Mouse (Mus musculus): ENCODE data around the gene Siah1a.

Gene Siah1a

DNA sequence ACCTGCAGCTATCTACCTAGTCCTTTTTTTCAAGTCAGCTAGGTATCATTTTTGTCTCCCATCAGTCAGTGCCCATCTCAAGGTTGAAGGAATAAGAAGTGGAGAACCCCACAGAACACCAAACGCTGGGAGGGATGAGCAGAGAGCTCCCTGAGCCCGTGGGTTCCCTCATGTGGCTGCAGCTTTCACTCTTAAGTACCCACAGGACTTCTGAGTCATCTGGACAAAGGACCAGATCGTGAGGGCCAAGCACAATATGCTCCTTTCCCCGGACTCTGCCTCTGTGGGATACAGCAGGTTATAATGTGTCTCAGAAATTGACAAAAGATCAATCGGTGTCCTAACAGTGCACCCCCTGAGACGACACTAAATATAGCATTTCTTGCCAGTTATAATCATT is 18.8 kb downstream of the Siah1a start:
- Histone ChIP-seq H3K36me3 (ENCODE audit: insufficient read depth, low read length) (peaks cover 30% of the 10 kb centered on the region), H3K4me1 (replicated peaks; ENCODE audit: low read depth, low read length) (peaks cover 54% of the 10 kb centered on the region), H3K9me3 (ENCODE audit: low read length) (no peaks in the 10 kb centered on the region), H3K4me3 (replicated peaks; ENCODE audit: low read length) (no peak overlapping the region), H3K27me3 (ENCODE audit: insufficient read depth, low read length) (no peaks in the 10 kb centered on the region)
- no peak for TF ChIP-seq POU5F1 (IDR thresholded peaks at IDR 0.05; ENCODE audit: borderline replicate concordance, low read length)
- no peak for TF ChIP-seq CTCF (conservative IDR thresholded peaks at IDR 0.05; ENCODE audit: low read length)
- no peak for TF ChIP-seq NANOG (IDR thresholded peaks at IDR 0.05; ENCODE audit: borderline replicate concordance, low read length)

DNA sequence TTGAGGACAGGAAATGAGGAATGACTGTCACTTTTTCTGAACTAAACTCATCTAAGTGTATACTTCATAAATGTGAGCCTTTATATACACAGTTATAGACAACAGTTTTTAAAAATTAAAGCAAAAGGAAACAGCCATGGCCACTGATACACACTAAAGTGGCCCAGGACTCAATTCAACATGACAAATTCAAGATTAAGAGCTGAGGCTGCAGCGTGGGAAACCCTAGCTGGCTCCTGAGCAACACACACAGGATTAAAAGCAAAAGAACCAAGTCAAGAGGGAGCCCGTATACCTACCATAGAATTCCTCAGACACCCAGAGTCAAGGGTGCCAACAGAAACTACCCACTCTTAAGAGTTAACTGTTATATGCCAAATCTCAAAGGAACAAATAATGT is 24.2 kb downstream of the Siah1a start:
- Histone ChIP-seq H3K27me3 (ENCODE audit: insufficient read depth, low read length) (no peaks in the 10 kb centered on the region), H3K9me3 (ENCODE audit: low read length) (no peaks in the 10 kb centered on the region), H3K4me1 (replicated peaks; ENCODE audit: low read depth, low read length) (peaks cover 26% of the 10 kb centered on the region), H3K4me3 (replicated peaks; ENCODE audit: low read length) (no peak overlapping the region), H3K36me3 (ENCODE audit: insufficient read depth, low read length) (peaks cover 47% of the 10 kb centered on the region)
- TF ChIP-seq NANOG (IDR thresholded peaks at IDR 0.05; ENCODE audit: borderline replicate concordance, low read length) = no peak
- TF ChIP-seq POU5F1 (IDR thresholded peaks at IDR 0.05; ENCODE audit: borderline replicate concordance, low read length) = no peak
- TF ChIP-seq CTCF (conservative IDR thresholded peaks at IDR 0.05; ENCODE audit: low read length) = no peak

DNA sequence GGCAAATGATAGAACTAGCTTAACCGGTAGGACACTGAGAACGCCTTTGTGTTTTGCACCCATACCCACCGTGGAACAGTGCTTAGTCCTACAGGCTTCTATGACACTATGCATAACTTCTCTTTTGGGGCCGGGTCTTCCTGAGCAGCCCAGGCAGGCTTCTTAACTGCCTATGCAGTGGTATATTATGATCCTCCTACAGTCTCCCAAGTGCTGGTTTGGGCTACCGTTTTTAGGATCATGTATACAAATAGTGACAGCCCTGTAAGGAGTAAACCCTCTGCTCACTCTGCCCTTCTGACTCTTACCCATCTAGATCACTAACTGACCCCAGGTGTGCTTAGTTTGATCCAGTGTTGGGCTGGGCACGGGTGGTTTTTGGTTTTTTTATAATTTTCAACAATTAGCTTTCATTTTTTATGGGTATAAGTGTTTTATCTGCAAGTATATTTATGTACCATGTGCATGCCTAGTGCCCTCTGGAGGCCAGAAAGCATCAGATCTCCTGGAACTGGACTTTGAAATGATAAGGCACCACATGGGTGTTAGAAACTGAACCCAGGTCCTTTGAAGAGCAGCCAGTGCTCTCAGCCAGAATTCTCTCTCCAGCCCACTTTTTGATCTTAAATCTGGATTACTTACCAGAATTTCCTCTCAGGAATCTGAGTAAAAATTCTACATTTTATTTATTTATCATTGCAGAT is 24.8 kb downstream of the Siah1a start:
- H3K9me3 ChIP-seq (ENCODE audit: low read length) = no peaks in the 10 kb centered on the region
- TF ChIP-seq CTCF (conservative IDR thresholded peaks at IDR 0.05; ENCODE audit: low read length) (no peak), NANOG (IDR thresholded peaks at IDR 0.05; ENCODE audit: borderline replicate concordance, low read length) (no peak), POU5F1 (IDR thresholded peaks at IDR 0.05; ENCODE audit: borderline replicate concordance, low read length) (no peak)
- peaks cover 21% of the 10 kb centered on the region for H3K4me1 ChIP-seq (replicated peaks; ENCODE audit: low read depth, low read length)
- H3K4me3 ChIP-seq (replicated peaks; ENCODE audit: low read length) = no peak overlapping the region
- peaks cover 52% of the 10 kb centered on the region for H3K36me3 ChIP-seq (ENCODE audit: insufficient read depth, low read length)
- H3K27me3 ChIP-seq (ENCODE audit: insufficient read depth, low read length) = no peaks in the 10 kb centered on the region

DNA sequence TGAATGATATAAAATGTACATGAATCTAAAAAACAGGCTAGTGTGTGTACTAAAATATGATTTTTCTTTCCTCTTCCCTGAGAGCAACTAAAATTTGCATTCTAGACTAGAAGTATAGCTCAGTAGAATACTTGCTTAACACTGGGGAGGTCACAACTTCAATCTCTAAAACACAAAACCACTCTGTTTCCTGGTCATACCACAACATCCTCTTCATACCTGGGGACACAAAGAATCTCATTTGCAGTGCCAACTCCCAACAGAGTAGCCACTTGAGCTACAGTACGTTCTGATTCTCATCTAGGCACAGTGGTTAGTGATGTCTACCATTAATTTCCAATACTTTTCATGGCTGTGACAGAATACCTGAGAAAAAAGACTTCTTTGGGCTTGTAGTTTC is 26.4 kb downstream of the Siah1a start:
- H3K9me3 ChIP-seq (ENCODE audit: low read length) = no peaks in the 10 kb centered on the region
- peaks cover 20% of the 10 kb centered on the region for H3K4me1 ChIP-seq (replicated peaks; ENCODE audit: low read depth, low read length)
- H3K36me3 ChIP-seq (ENCODE audit: insufficient read depth, low read length) = peaks cover 58% of the 10 kb centered on the region
- TF ChIP-seq POU5F1 (IDR thresholded peaks at IDR 0.05; ENCODE audit: borderline replicate concordance, low read length) (no peak), CTCF (conservative IDR thresholded peaks at IDR 0.05; ENCODE audit: low read length) (no peak), NANOG (IDR thresholded peaks at IDR 0.05; ENCODE audit: borderline replicate concordance, low read length) (no peak)
- H3K4me3 ChIP-seq (replicated peaks; ENCODE audit: low read length) = no peak overlapping the region
- no peaks in the 10 kb centered on the region for H3K27me3 ChIP-seq (ENCODE audit: insufficient read depth, low read length)

DNA sequence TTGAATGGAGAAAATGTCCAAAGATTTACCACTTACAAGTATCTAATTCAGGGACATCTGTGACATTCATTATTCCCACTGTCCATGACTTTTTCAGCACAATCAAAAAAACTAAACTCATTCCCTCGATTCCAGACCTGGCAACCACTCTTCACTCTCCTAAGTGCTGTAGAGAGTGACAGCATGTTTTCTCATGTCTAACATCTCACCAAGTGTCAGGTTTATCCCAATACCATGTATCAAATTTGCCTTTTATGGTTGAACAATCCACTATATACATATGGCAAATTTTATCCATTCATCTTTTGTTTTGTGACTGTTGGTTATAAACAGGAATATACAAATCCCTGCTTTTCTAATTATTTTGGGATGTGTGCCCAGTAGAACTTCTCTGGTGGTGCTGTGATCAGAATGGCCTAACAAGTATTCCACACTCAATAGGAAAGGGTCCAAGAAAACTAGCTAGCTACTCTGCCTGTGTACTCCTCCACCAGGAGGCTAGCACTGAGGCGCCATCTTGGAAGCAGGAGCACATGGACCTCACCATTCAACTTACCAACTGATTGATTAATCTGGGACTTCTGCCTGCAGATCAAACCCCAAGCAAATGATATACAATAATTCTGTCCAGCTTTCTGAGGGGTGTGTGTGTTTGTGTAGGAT is 27.3 kb downstream of the Siah1a start:
- Histone ChIP-seq H3K36me3 (ENCODE audit: insufficient read depth, low read length) (peaks cover 59% of the 10 kb centered on the region), H3K4me3 (replicated peaks; ENCODE audit: low read length) (no peak overlapping the region), H3K27me3 (ENCODE audit: insufficient read depth, low read length) (no peaks in the 10 kb centered on the region), H3K4me1 (replicated peaks; ENCODE audit: low read depth, low read length) (peaks cover 20% of the 10 kb centered on the region), H3K9me3 (ENCODE audit: low read length) (no peaks in the 10 kb centered on the region)
- no peak for TF ChIP-seq POU5F1 (IDR thresholded peaks at IDR 0.05; ENCODE audit: borderline replicate concordance, low read length)
- no peak for TF ChIP-seq NANOG (IDR thresholded peaks at IDR 0.05; ENCODE audit: borderline replicate concordance, low read length)
- no peak for TF ChIP-seq CTCF (conservative IDR thresholded peaks at IDR 0.05; ENCODE audit: low read length)

DNA sequence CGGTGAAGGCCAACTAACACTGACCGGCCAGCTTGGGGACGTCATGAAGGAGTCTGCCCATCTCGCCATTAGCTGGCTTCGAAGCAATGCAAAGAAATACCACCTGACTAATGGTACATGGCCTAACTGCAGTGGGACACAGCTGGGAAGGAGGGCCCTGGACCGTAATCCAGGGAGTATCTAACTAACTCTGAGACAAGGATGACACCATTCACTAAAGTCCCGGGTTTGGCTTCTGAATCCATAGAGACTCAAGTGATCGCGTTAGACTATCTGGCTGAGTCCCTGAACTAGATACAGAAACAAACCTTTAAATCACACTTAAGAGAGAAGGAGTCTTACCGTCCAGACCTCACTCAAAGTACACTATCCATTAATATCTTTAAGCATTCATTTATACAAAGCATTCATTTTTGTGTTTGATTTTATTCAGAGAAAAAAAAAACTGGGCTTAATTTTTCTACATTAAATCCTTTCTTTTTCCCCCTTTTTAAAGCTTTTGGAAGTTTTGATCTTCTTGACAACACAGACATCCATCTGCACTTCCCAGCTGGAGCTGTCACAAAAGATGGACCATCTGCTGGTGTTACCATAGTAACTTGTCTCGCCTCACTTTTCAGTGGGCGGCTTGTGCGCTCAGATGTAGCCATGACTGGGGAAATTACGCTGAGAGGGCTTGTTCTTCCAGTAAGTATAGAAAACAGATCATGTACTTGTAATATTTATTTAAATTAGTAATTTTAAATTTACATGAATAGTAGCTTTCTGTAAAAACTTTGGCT is 32.1 kb downstream of the Siah1a start:
- no peak overlapping the region for H3K4me3 ChIP-seq (replicated peaks; ENCODE audit: low read length)
- H3K27me3 ChIP-seq (ENCODE audit: insufficient read depth, low read length) = no peaks in the 10 kb centered on the region
- peaks cover 52% of the 10 kb centered on the region for H3K36me3 ChIP-seq (ENCODE audit: insufficient read depth, low read length)
- TF ChIP-seq CTCF (conservative IDR thresholded peaks at IDR 0.05; ENCODE audit: low read length) (no peak), POU5F1 (IDR thresholded peaks at IDR 0.05; ENCODE audit: borderline replicate concordance, low read length) (no peak), NANOG (IDR thresholded peaks at IDR 0.05; ENCODE audit: borderline replicate concordance, low read length) (no peak)
- H3K9me3 ChIP-seq (ENCODE audit: low read length) = no peaks in the 10 kb centered on the region
- peaks cover 20% of the 10 kb centered on the region for H3K4me1 ChIP-seq (replicated peaks; ENCODE audit: low read depth, low read length)

DNA sequence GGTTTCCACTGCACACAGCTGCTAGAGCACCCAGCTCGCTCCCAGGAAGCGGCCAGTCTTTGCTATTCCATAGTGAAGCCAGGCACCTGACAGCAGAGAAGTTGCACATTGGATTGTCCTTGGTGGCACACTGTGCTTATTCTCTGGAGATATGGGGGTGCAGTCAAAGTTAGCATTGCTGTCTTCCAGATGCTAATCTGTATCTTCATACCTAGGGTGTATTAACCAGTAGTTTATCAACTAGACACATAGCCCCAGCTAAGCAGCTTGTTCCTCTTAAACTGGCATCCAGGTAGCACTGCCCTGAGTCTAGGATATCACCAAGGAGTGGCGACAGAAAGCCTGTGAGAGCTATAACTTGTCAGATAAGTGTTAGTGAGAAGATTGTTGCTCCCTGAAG is 33.1 kb downstream of the Siah1a start:
- no peaks in the 10 kb centered on the region for H3K27me3 ChIP-seq (ENCODE audit: insufficient read depth, low read length)
- peaks cover 51% of the 10 kb centered on the region for H3K36me3 ChIP-seq (ENCODE audit: insufficient read depth, low read length)
- peaks cover 10% of the 10 kb centered on the region for H3K4me1 ChIP-seq (replicated peaks; ENCODE audit: low read depth, low read length)
- no peak overlapping the region for H3K4me3 ChIP-seq (replicated peaks; ENCODE audit: low read length)
- no peak for TF ChIP-seq POU5F1 (IDR thresholded peaks at IDR 0.05; ENCODE audit: borderline replicate concordance, low read length)
- no peak for TF ChIP-seq CTCF (conservative IDR thresholded peaks at IDR 0.05; ENCODE audit: low read length)
- TF ChIP-seq NANOG (IDR thresholded peaks at IDR 0.05; ENCODE audit: borderline replicate concordance, low read length) = no peak
- no peaks in the 10 kb centered on the region for H3K9me3 ChIP-seq (ENCODE audit: low read length)

DNA sequence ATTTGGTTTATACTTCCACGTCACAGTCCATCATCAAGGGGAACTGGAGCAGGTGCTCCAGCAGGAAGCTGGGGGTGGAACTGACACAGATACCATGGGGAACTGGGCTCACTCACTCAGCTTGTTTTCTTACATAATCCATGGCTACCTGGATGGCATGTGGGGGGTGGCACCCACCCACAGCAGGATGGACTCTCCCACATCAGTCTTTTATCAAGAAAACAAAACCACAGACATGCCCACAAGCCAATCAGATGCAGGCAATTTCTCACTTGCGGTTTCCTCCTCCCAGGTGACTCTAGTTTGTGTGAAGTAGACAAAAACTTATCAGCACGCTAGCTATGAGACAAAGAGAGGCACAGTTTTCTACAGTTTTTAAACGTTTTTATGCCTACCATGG is 37.9 kb downstream of the Siah1a start:
- Histone ChIP-seq H3K4me1 (replicated peaks; ENCODE audit: low read depth, low read length) (no peaks in the 10 kb centered on the region), H3K4me3 (replicated peaks; ENCODE audit: low read length) (no peak overlapping the region), H3K27me3 (ENCODE audit: insufficient read depth, low read length) (no peaks in the 10 kb centered on the region), H3K9me3 (ENCODE audit: low read length) (no peaks in the 10 kb centered on the region), H3K36me3 (ENCODE audit: insufficient read depth, low read length) (peaks cover 21% of the 10 kb centered on the region; the same call in 1 of the 2 replicates)
- TF ChIP-seq POU5F1 (IDR thresholded peaks at IDR 0.05; ENCODE audit: borderline replicate concordance, low read length) (no peak), NANOG (IDR thresholded peaks at IDR 0.05; ENCODE audit: borderline replicate concordance, low read length) (no peak), CTCF (conservative IDR thresholded peaks at IDR 0.05; ENCODE audit: low read length) (no peak)

Measured in E14TG2a.4 (cell line).